Mouse (Mus musculus) testis, adult 2 months (tissue): ENCODE measurements around the gene Capzb.

ENCODE experiments used
- CTCF ChIP-seq: fragments of 200-500 bp; IDR thresholded peaks from 2 replicates; pipeline ENCODE4 v1.5.1; 2012; ENCODE audit warnings: low read depth, mild to moderate bottlenecking, inconsistent platforms, low read length, moderate library complexity; ENCODE audit not compliant: control insufficient read depth, insufficient read depth, insufficient replicate concordance
- POLR2A ChIP-seq: fragments of 200-500 bp; IDR thresholded peaks from 2 replicates; pipeline ENCODE4 v1.6.1; 2012; ENCODE audit warnings: low read depth, mild to moderate bottlenecking, inconsistent platforms, low read length, moderate library complexity; ENCODE audit not compliant: control insufficient read depth

- no peak for TF ChIP-seq CTCF
- TF ChIP-seq POLR2A = no peak
Measured at GRCm38 (mm10) chr4:139182511-139182910, 10.2 kb upstream of the Capzb start.
